Mouse (Mus musculus): Measurements from ENCODE around the gene Ribc2.

DNA sequence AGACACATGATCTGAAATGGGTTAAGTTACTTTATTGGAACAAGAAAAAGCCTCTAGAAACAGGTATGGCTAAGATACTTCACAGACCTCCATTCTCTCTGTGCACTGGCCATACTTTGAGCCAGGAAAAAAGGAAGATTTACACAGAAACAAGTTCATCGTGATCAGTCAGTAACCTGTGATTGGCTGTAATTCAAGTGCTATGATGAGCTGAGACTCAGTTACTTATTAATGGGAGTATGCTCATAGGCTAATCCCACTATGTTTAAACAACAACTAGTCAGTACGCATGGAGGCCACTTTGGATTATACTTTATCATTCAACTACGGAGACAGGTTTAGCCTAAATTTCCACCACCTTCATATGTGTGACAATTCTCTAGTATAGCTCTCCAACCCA is 22.2 kb downstream of the Ribc2 start:
- TF ChIP-seq POLR2A (IDR thresholded peaks at IDR 0.05; ENCODE audit: low read depth, low read length) (no peak), CTCF (IDR thresholded peaks at IDR 0.05; ENCODE audit: borderline replicate concordance, insufficient read depth, low read length) (no peak)

Data from embryonic fibroblast, embryonic 13.5 days (primary cell).